Mouse (Mus musculus): ENCODE measurements around the gene Stoml1.

The Stoml1 gene

DNA sequence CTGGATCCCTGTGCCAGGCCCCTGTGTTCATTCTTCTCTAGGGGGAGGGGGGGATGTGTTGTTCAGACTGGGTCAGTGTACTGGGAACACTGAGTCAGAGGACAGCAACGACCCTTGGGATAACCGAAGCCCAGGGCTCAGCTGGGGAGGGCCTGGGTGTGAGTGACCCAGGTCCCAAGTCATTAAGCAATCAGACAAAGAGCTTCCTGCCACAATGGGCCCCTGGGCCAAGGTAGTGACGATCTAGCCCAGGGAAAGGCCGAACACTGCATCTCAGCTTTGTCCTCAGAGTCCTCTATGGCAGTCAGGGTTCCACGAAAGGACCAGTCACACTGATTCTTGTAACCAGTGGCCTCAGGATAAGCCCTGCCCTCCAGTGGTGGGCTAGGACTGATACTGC is 50.2 kb downstream of the Stoml1 start:
- DNase-seq (ENCODE audit: low spot score in 2 of 2): no peak

DNA sequence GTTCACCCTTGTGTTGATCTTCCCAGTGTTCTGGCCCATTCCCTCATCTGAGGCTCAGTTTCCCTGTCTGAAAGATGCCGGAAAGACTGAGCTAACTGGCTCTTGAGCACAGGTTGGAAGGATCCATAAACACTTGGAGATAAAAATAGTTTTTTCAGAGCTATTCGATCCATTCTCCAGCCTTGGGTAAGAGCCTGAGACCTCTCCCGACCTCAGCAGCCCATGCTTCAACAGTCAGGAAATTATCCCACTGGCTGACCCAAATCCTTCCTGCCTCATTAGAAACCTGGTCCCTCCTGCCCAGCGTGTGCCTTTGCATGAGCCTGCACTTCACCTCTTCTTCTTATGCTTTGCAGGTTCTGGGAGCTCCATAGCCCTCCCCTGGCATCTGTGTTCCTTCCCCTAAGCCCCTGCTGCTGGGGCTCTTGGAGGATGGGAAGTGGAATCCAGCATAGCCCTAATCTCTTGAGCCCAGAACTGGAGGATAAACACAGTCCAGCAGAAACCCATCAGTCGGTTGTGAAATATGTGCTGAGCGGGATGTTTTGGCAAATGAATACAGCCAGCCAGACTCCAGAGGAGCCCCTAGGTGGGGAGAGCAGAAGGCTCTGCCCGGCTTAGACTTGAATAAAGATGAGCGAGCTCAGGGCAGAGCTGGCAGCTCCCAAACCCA is 50.8 kb downstream of the Stoml1 start:
- no peak for DNase-seq (ENCODE audit: low spot score in 2 of 2)

DNA sequence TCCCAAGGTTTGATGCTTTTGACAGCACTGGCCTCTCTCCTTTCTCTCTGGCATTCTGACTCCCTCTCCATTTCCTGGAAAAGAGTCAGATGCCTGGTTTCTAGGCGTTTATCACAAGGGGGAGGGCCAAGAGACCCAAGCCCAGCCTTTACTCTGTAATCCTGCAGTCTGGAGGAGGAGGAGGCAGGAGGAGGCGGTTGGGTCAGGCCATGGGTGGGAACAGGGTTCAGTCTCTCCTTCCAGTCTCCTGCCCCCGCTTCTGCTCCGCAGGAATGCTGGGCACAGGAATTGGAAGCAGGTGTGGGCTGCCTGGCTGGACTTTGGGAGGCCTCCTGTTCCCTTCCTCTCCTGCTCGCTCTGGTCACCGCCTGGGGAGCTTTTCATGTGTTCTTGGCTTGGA is 52.7 kb downstream of the Stoml1 start:
- DNase-seq (ENCODE audit: low spot score in 2 of 2): no peak

DNA sequence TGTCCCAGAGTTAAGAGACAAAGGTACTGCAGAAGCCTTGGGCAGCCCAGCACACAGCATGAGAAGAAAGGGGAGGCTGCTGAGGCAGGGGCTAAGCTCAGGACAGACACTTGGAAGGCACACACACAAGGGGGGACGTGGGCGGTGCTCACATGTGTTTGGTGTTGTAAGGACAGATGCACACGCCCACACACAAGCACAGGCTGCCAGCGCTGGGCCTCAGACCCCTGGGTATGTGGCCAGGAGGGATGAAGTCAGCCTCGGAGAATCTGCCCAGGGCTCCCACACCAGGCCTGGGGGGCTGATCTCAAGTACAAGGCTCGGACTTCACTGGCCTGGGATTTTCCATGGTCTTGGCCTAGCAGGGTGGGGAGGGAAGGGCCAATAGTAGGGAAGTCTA is 55.4 kb downstream of the Stoml1 start:
- no peak for DNase-seq (ENCODE audit: low spot score in 2 of 2)

DNA sequence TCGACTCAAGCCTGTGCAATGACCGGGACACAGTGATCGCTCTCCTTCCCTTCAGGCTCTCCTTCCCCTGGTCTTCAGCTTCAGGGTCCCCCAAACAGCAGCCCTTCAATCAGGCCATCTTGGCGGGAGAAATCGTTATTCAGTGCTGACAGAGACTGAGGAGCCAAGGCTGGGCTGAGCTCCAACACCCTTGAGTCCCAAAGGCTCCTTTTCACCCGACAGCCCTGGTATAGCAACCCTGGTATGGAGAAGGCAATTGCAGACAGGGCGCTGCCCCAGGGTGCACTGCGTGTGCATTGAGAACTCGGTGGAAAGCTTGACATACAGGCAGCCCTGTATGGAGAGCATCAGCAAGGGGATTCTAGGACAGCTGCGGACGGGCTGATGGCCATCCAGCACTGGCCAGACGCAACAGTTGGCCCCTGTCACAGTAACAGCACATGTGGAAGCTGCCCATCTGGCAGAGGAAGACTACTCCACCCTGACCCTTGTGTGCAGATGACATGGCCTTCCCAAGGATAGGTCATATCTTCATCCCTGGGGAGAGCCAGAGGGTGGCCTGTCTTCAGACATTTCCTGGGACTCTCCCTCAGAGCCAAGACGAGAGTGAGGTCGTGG is 57.2 kb downstream of the Stoml1 start:
- DNase-seq (ENCODE audit: low spot score in 2 of 2): no peak

DNA sequence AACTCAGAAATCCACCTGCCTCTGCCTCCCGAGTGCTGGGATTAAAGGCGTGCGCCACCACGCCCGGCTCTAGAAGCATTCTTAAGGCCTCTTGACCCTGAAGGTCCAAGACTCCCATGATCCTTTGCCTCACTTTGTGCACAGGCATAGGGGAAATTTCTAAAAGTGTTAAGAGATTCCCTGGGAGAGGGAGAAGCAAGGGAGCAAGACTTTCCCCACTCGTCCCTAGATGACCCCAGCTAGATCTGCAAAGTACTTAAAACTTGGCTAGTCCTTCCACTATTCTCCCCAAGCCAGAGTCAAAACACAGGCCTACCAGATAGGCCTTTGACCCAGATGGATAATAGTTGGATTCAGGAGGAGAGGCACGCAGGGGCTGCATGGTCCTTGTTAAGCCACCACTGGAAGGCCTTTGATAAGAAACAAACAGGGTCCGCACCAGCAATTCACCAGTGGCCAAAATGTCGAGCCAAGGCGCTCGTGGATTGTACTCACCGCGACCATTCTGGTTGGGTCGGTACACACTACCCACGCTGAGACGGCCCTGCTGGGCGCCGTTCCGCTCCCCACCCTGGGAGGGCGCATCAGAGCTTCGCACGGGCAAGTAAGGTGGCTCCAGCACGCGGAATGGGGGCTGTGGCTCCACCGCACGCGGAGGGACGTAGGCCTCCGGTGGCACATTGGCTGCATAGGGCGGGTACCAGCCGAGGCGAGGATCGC is 58.4 kb downstream of the Stoml1 start:
- no peak for DNase-seq (ENCODE audit: low spot score in 2 of 2)

Measured in natural killer cell, adult 2 months (primary cell).